28 mouse cellular contexts compared by ENCODE assay signal in the genomic region with DNA sequence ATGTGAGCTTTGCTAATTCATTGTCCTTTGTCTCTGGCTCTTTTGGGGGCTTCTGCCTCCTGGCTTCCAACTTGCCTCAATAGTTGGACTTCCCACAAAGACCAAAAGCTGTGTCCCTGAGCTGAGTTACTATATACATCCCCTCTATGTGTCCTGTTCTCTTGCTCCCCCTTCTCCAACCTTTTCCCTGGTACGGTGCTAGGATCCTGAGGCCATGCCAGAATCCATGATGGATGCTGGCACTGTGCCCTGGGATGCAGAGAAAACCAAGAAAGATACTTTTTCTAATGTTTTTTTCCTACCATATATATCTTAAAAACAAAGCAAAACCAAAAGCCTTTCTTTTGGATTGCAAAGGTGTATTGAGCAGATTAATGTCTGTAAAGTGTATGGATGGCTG. TPM values are rescaled to one million over a fixed set of nuclear protein-coding genes. Genes with fewer than 3 reads are reported as not detected.
DNase-seq lines count a peak whose midpoint lies in the region; ATAC-seq and TF ChIP-seq lines count a peak whose summit lies in the region.
"Had no signal": no experiment of that assay in that cellular context is flagged by ENCODE, and none has a peak within 500 bp of the region (broad histone marks: within the 10 kb centered on the region; RNA-seq: fewer than 3 reads in every experiment).

No protein-coding gene starts in this region.

- DNase-seq in forebrain, embryonic 14.5 days (ENCODE audit: low spot score): peak; percentile 49
- DNase-seq in hindbrain, postnatal 0 days (ENCODE audit: low spot score): peak; percentile 47
- DNase-seq in hindbrain, embryonic 11.5 days (ENCODE audit: low spot score): no peak
- DNase-seq in midbrain, embryonic 14.5 days: peak; percentile 38
- DNase-seq in midbrain, postnatal 0 days (ENCODE audit: low spot score): no peak
- DNase-seq in liver, embryonic 11.5 days (ENCODE audit: low spot score): no peak
- DNase-seq: adrenal gland, adult 8-10 months; B cell, adult 2 months; embryo, embryonic 11 days; gastrocnemius, postnatal 25 days; heart, adult 18-20 months; heart, postnatal 10 days; kidney, adult 11 months; kidney, postnatal 10 days; liver, embryonic 13.5 days; lung, postnatal 36 days; thymus, postnatal 14 days had no signal

- no peak overlapping the region for H3K27ac ChIP-seq in forebrain, embryonic 14.5 days (ENCODE audit: low read depth, low read length)
- no peak overlapping the region for H3K27ac ChIP-seq in forebrain, embryonic 12.5 days
- H3K27ac ChIP-seq in hindbrain, postnatal 0 days: no peak overlapping the region; the same call in 1 of the 2 replicates
- no peak overlapping the region for H3K27ac ChIP-seq in hindbrain, embryonic 11.5 days (ENCODE audit: low read depth, low read length)
- H3K27ac ChIP-seq in midbrain, embryonic 14.5 days (replicated peaks; ENCODE audit: low read depth, low read length): no peak overlapping the region
- no peak overlapping the region; the same call in 1 of the 2 replicates for H3K27ac ChIP-seq in midbrain, embryonic 13.5 days
- H3K27ac ChIP-seq in midbrain, postnatal 0 days (ENCODE audit: low read depth, low read length): 0 out of 2 replicates have a peak overlapping the region, but pooled peaks have one; percentile 21
- no peak overlapping the region for H3K27ac ChIP-seq in liver, embryonic 11.5 days (ENCODE audit: low read depth, low read length)
- H3K27ac ChIP-seq: embryonic facial prominence, embryonic 13.5 days; limb, embryonic 12.5 days; liver, embryonic 13.5 days; lung, embryonic 15.5 days; neural tube, embryonic 12.5 days had no signal

- no peak for ATAC-seq in forebrain, embryonic 14.5 days
- ATAC-seq in forebrain, embryonic 12.5 days (ENCODE audit: low FRiP score): no peak
- ATAC-seq in hindbrain, postnatal 0 days: no peak
- ATAC-seq in hindbrain, embryonic 11.5 days (ENCODE audit: low FRiP score): no peak
- no peak for ATAC-seq in midbrain, embryonic 14.5 days (ENCODE audit: low FRiP score, low TSS enrichment)
- ATAC-seq in midbrain, embryonic 13.5 days: no peak
- no peak for ATAC-seq in midbrain, postnatal 0 days (ENCODE audit: low FRiP score)
- ATAC-seq in liver, embryonic 11.5 days (replicated peaks; ENCODE audit: low FRiP score): no peak
- ATAC-seq: activated CD4-positive, CD25-positive, alpha-beta regulatory T cell, adult 4 months had no signal

- 0 out of 2 replicates have a peak, but pooled peaks cover 4% of the 10 kb centered on the region for H3K4me1 ChIP-seq in forebrain, embryonic 14.5 days (ENCODE audit: control insufficient read depth, insufficient read depth, low read length)
- H3K4me1 ChIP-seq in forebrain, embryonic 12.5 days: no peaks in the 10 kb centered on the region; the same call in 1 of the 2 replicates
- peaks cover 6% of the 10 kb centered on the region; the same call in 1 of the 2 replicates for H3K4me1 ChIP-seq in hindbrain, postnatal 0 days (ENCODE audit: insufficient read depth, low read length)
- H3K4me1 ChIP-seq in hindbrain, embryonic 11.5 days (replicated peaks; ENCODE audit: control insufficient read depth, insufficient read depth, low read length): no peaks in the 10 kb centered on the region
- no peaks in the 10 kb centered on the region for H3K4me1 ChIP-seq in midbrain, embryonic 14.5 days (ENCODE audit: control insufficient read depth, insufficient read depth, low read length)
- no peaks in the 10 kb centered on the region for H3K4me1 ChIP-seq in midbrain, embryonic 13.5 days (replicated peaks)
- 0 out of 2 replicates have a peak, but pooled peaks cover 3% of the 10 kb centered on the region for H3K4me1 ChIP-seq in midbrain, postnatal 0 days (ENCODE audit: insufficient read depth, low read length)
- no peaks in the 10 kb centered on the region for H3K4me1 ChIP-seq in liver, embryonic 11.5 days (replicated peaks; ENCODE audit: control insufficient read depth, insufficient read depth, low read length)
- H3K4me1 ChIP-seq: heart, embryonic 12.5 days; liver, embryonic 13.5 days; lung, embryonic 15.5 days; neural tube, embryonic 12.5 days had no signal

- 13% methylated on average over 1 of the region's 1 CpGs for WGBS in forebrain, embryonic 14.5 days
- 55% methylated on average over 1 of the region's 1 CpGs for WGBS in forebrain, embryonic 12.5 days
- 18% methylated on average over 1 of the region's 1 CpGs for WGBS in hindbrain, postnatal 0 days
- 62% methylated on average over 1 of the region's 1 CpGs for WGBS in hindbrain, embryonic 11.5 days
- 71% methylated on average over 1 of the region's 1 CpGs for WGBS in midbrain, embryonic 14.5 days
- 50% methylated on average over 1 of the region's 1 CpGs for WGBS in midbrain, embryonic 13.5 days
- 38% methylated on average over 1 of the region's 1 CpGs for WGBS in midbrain, postnatal 0 days
- 70% methylated on average over 1 of the region's 1 CpGs for WGBS in liver, embryonic 11.5 days

- TF ChIP-seq CTCF in hindbrain, postnatal 0 days (IDR thresholded peaks at IDR 0.05; ENCODE audit: low read depth): no peak
- TF ChIP-seq CTCF in midbrain, postnatal 0 days (IDR thresholded peaks at IDR 0.05): no peak

- no peak overlapping the region for H3K9ac ChIP-seq in forebrain, embryonic 14.5 days (ENCODE audit: low read length)
- no peak overlapping the region for H3K9ac ChIP-seq in forebrain, embryonic 12.5 days
- H3K9ac ChIP-seq in hindbrain, postnatal 0 days (replicated peaks; ENCODE audit: low read length): no peak overlapping the region
- H3K9ac ChIP-seq in hindbrain, embryonic 11.5 days (ENCODE audit: low read depth, low read length): no peak overlapping the region
- no peak overlapping the region for H3K9ac ChIP-seq in midbrain, embryonic 14.5 days (replicated peaks; ENCODE audit: low read length)
- H3K9ac ChIP-seq in midbrain, embryonic 13.5 days (replicated peaks): no peak overlapping the region
- H3K9ac ChIP-seq in midbrain, postnatal 0 days (replicated peaks; ENCODE audit: low read length, poor library complexity, severe bottlenecking): no peak overlapping the region
- no peak overlapping the region for H3K9ac ChIP-seq in liver, embryonic 11.5 days (ENCODE audit: low read depth, low read length)
- H3K9ac ChIP-seq: embryonic facial prominence, embryonic 13.5 days; heart, embryonic 12.5 days; limb, embryonic 12.5 days; liver, embryonic 13.5 days; lung, embryonic 15.5 days; neural tube, embryonic 12.5 days had no signal

- no peaks in the 10 kb centered on the region for H3K36me3 ChIP-seq in forebrain, embryonic 14.5 days (ENCODE audit: control insufficient read depth, insufficient read depth, low read length)
- H3K36me3 ChIP-seq in forebrain, embryonic 12.5 days (replicated peaks): no peaks in the 10 kb centered on the region
- H3K36me3 ChIP-seq in hindbrain, postnatal 0 days (ENCODE audit: insufficient read depth, low read length): no peaks in the 10 kb centered on the region
- no peaks in the 10 kb centered on the region for H3K36me3 ChIP-seq in hindbrain, embryonic 11.5 days (ENCODE audit: control insufficient read depth, insufficient read depth, low read length)
- H3K36me3 ChIP-seq in midbrain, embryonic 14.5 days (ENCODE audit: control insufficient read depth, insufficient read depth, low read length): no peaks in the 10 kb centered on the region
- H3K36me3 ChIP-seq in midbrain, embryonic 13.5 days: no peaks in the 10 kb centered on the region
- no peaks in the 10 kb centered on the region for H3K36me3 ChIP-seq in midbrain, postnatal 0 days (ENCODE audit: insufficient read depth, low read length)
- no peaks in the 10 kb centered on the region for H3K36me3 ChIP-seq in liver, embryonic 11.5 days (ENCODE audit: control insufficient read depth, insufficient read depth, low read length)
- H3K36me3 ChIP-seq: embryonic facial prominence, embryonic 13.5 days; heart, embryonic 12.5 days; limb, embryonic 12.5 days; liver, embryonic 13.5 days; lung, embryonic 15.5 days; neural tube, embryonic 12.5 days had no signal

- H3K4me3 ChIP-seq in forebrain, embryonic 14.5 days (ENCODE audit: low read depth, low read length): no peak overlapping the region
- H3K4me3 ChIP-seq in forebrain, embryonic 12.5 days (replicated peaks): no peak overlapping the region
- no peak overlapping the region for H3K4me3 ChIP-seq in hindbrain, postnatal 0 days (ENCODE audit: low read length)
- H3K4me3 ChIP-seq in hindbrain, embryonic 11.5 days (ENCODE audit: low read depth, low read length): no peak overlapping the region
- H3K4me3 ChIP-seq in midbrain, embryonic 14.5 days (replicated peaks; ENCODE audit: low read depth, low read length): no peak overlapping the region
- H3K4me3 ChIP-seq in midbrain, embryonic 13.5 days (replicated peaks): no peak overlapping the region
- no peak overlapping the region for H3K4me3 ChIP-seq in midbrain, postnatal 0 days (ENCODE audit: low read depth, low read length)
- no peak overlapping the region for H3K4me3 ChIP-seq in liver, embryonic 11.5 days (ENCODE audit: low read depth, low read length)
- H3K4me3 ChIP-seq: embryonic facial prominence, embryonic 13.5 days; erythroblast, embryonic 14.5 days; heart, embryonic 12.5 days; limb, embryonic 12.5 days; liver, embryonic 13.5 days; lung, embryonic 15.5 days; megakaryocyte, embryonic 14.5 days; neural tube, embryonic 12.5 days had no signal

- H3K4me2 ChIP-seq in forebrain, embryonic 14.5 days (ENCODE audit: low read length): no peak overlapping the region
- no peak overlapping the region for H3K4me2 ChIP-seq in forebrain, embryonic 12.5 days
- H3K4me2 ChIP-seq in hindbrain, postnatal 0 days (ENCODE audit: low read depth, low read length): no peak overlapping the region
- no peak overlapping the region for H3K4me2 ChIP-seq in hindbrain, embryonic 11.5 days (replicated peaks; ENCODE audit: low read depth, low read length)
- no peak overlapping the region for H3K4me2 ChIP-seq in midbrain, embryonic 14.5 days (ENCODE audit: low read length)
- no peak overlapping the region for H3K4me2 ChIP-seq in midbrain, embryonic 13.5 days (replicated peaks)
- no peak overlapping the region for H3K4me2 ChIP-seq in midbrain, postnatal 0 days (ENCODE audit: low read depth, low read length, poor library complexity, severe bottlenecking)
- no peak overlapping the region for H3K4me2 ChIP-seq in liver, embryonic 11.5 days
- H3K4me2 ChIP-seq: embryonic facial prominence, embryonic 13.5 days; heart, embryonic 12.5 days; limb, embryonic 12.5 days; liver, embryonic 13.5 days; lung, embryonic 15.5 days; neural tube, embryonic 12.5 days had no signal

- H3K27me3 ChIP-seq in forebrain, embryonic 14.5 days (replicated peaks; ENCODE audit: control insufficient read depth, insufficient read depth, low read length): no peaks in the 10 kb centered on the region
- H3K27me3 ChIP-seq in forebrain, embryonic 12.5 days: no peaks in the 10 kb centered on the region
- no peaks in the 10 kb centered on the region for H3K27me3 ChIP-seq in hindbrain, postnatal 0 days (ENCODE audit: insufficient read depth, low read length)
- H3K27me3 ChIP-seq in hindbrain, embryonic 11.5 days (ENCODE audit: control insufficient read depth, insufficient read depth, low read length): no peaks in the 10 kb centered on the region
- H3K27me3 ChIP-seq in midbrain, embryonic 14.5 days (ENCODE audit: control insufficient read depth, insufficient read depth, low read length): no peaks in the 10 kb centered on the region
- no peaks in the 10 kb centered on the region for H3K27me3 ChIP-seq in midbrain, embryonic 13.5 days
- H3K27me3 ChIP-seq in midbrain, postnatal 0 days (ENCODE audit: insufficient read depth, low read length): no peaks in the 10 kb centered on the region
- H3K27me3 ChIP-seq in liver, embryonic 11.5 days (replicated peaks; ENCODE audit: control insufficient read depth, insufficient read depth, low read length): no peaks in the 10 kb centered on the region
- H3K27me3 ChIP-seq: embryonic facial prominence, embryonic 13.5 days; heart, embryonic 12.5 days; limb, embryonic 12.5 days; liver, embryonic 13.5 days; lung, embryonic 15.5 days; neural tube, embryonic 12.5 days had no signal

- no peaks in the 10 kb centered on the region for H3K9me3 ChIP-seq in forebrain, embryonic 14.5 days (replicated peaks; ENCODE audit: control insufficient read depth, low read length)
- H3K9me3 ChIP-seq in forebrain, embryonic 12.5 days: no peaks in the 10 kb centered on the region
- H3K9me3 ChIP-seq in hindbrain, postnatal 0 days (ENCODE audit: low read length): no peaks in the 10 kb centered on the region
- H3K9me3 ChIP-seq in hindbrain, embryonic 11.5 days (ENCODE audit: control insufficient read depth, low read length): no peaks in the 10 kb centered on the region
- no peaks in the 10 kb centered on the region for H3K9me3 ChIP-seq in midbrain, embryonic 14.5 days (ENCODE audit: control insufficient read depth, low read length)
- H3K9me3 ChIP-seq in midbrain, embryonic 13.5 days: no peaks in the 10 kb centered on the region
- H3K9me3 ChIP-seq in midbrain, postnatal 0 days (ENCODE audit: low read length): no peaks in the 10 kb centered on the region
- no peaks in the 10 kb centered on the region for H3K9me3 ChIP-seq in liver, embryonic 11.5 days (ENCODE audit: control insufficient read depth, low read length)
- H3K9me3 ChIP-seq: embryonic facial prominence, embryonic 13.5 days; heart, embryonic 12.5 days; limb, embryonic 12.5 days; liver, embryonic 13.5 days; lung, embryonic 15.5 days; megakaryocyte, embryonic 14.5 days; neural tube, embryonic 12.5 days had no signal

RNA-seq across cellular contexts. Expression of a gene that starts 54.8 kb away (rescaled TPM):
- polyA plus RNA-seq in forebrain, embryonic 14.5 days (2014; fragmentation: Nextera tagmentation; extraction: Ambion mirVana): 0.64 and 0.90 TPM in 2 replicates
- polyA plus RNA-seq in forebrain, embryonic 12.5 days (2016; fragmentation: Nextera tagmentation; extraction: Ambion mirVana): 1.6 and 1.8 TPM in 2 replicates
- 1.7 and 3.5 TPM in 2 replicates for total RNA-seq in hindbrain, postnatal 0 days (2014; rRNA removed)
- 2.6 and 2.8 TPM in 2 replicates for polyA plus RNA-seq in hindbrain, postnatal 0 days (2015; fragmentation: Nextera tagmentation; extraction: Ambion mirVana)
- polyA plus RNA-seq in hindbrain, embryonic 11.5 days (2014; fragmentation: Nextera tagmentation; extraction: Ambion mirVana): 1.4 and 1.6 TPM in 2 replicates
- polyA plus RNA-seq in midbrain, embryonic 14.5 days (2014; fragmentation: Nextera tagmentation; extraction: Ambion mirVana): 0.43 and 0.54 TPM in 2 replicates
- 0.79 and 0.86 TPM in 2 replicates for polyA plus RNA-seq in midbrain, embryonic 13.5 days (2015; fragmentation: Nextera tagmentation; extraction: Ambion mirVana)
- 1.3 and 2.0 TPM in 2 replicates for total RNA-seq in midbrain, postnatal 0 days (2014; rRNA removed)
- polyA plus RNA-seq in midbrain, postnatal 0 days (2015; fragmentation: Nextera tagmentation; extraction: Ambion mirVana): 1.6 and 1.8 TPM in 2 replicates
- 2.3 and 3.1 TPM in 2 replicates for polyA plus RNA-seq in liver, embryonic 11.5 days (2014; fragmentation: Nextera tagmentation; extraction: Ambion mirVana)
- total RNA-seq: MEL had no signal
- polyA plus RNA-seq: erythroblast, embryonic 14.5 days had no signal

RNA-seq across cellular contexts. Expression of a gene that starts 54.9 kb away (rescaled TPM):
- polyA plus RNA-seq in forebrain, embryonic 14.5 days (2014; fragmentation: Nextera tagmentation; extraction: Ambion mirVana): 1.6 TPM in 2 replicates
- polyA plus RNA-seq in forebrain, embryonic 12.5 days (2016; fragmentation: Nextera tagmentation; extraction: Ambion mirVana): 3.9 and 4.2 TPM in 2 replicates
- 1.5 and 3.6 TPM in 2 replicates for total RNA-seq in hindbrain, postnatal 0 days (2014; rRNA removed)
- polyA plus RNA-seq in hindbrain, postnatal 0 days (2015; fragmentation: Nextera tagmentation; extraction: Ambion mirVana): 3.2 and 3.4 TPM in 2 replicates
- 4.3 and 4.9 TPM in 2 replicates for polyA plus RNA-seq in hindbrain, embryonic 11.5 days (2014; fragmentation: Nextera tagmentation; extraction: Ambion mirVana)
- polyA plus RNA-seq in midbrain, embryonic 14.5 days (2014; fragmentation: Nextera tagmentation; extraction: Ambion mirVana): 1.0 and 1.8 TPM in 2 replicates
- polyA plus RNA-seq in midbrain, embryonic 13.5 days (2015; fragmentation: Nextera tagmentation; extraction: Ambion mirVana): 1.8 TPM in 2 replicates
- total RNA-seq in midbrain, postnatal 0 days (2014; rRNA removed): 1.5 and 5.3 TPM in 2 replicates
- 1.3 and 2.2 TPM in 2 replicates for polyA plus RNA-seq in midbrain, postnatal 0 days (2015; fragmentation: Nextera tagmentation; extraction: Ambion mirVana)
- 8.1 and 8.4 TPM in 2 replicates for polyA plus RNA-seq in liver, embryonic 11.5 days (2014; fragmentation: Nextera tagmentation; extraction: Ambion mirVana)
- total RNA-seq: MEL had no signal
- polyA plus RNA-seq: activated CD4-positive, CD25-positive, alpha-beta regulatory T cell, adult 4 months; erythroblast, embryonic 14.5 days had no signal

Comparison
In these comparisons a context has a peak if more than half of its experiments do, and no peak if none do; other contexts are left out.
1. DNase-seq: peak in forebrain, embryonic 14.5 days (single experiment), hindbrain, postnatal 0 days (single experiment) and midbrain, embryonic 14.5 days (single experiment); none in hindbrain, embryonic 11.5 days (single experiment), midbrain, postnatal 0 days (single experiment) and liver, embryonic 11.5 days (single experiment).